Mouse (Mus musculus) CD4-positive helper T cell, adult 2 months (primary cell): ENCODE data around the gene Nadsyn1.

Experiments used
- DNase-seq: peaks from one replicate; pipeline ENCODE4 v3.0.0-alpha.2; 2012; ENCODE audit warnings: low read depth, missing footprints, low spot score

The Nadsyn1 gene

GRCm38 (mm10) chr7:143822375-143823265 lies at the start of gene Nadsyn1, which contains the start of gene Dhcr7:
Gene Nadsyn1, minus strand, starts transcription at chr7:143822849.
Gene Dhcr7, plus strand, starts transcription at chr7:143823145.
- peak; percentile 98 for DNase-seq

- no peak for DNase-seq
These were observed 46.2 kb upstream of the Nadsyn1 start for GRCm38 (mm10) chr7:143868874-143869273.

- DNase-seq = no peak
These were observed 43.9 kb upstream of the Nadsyn1 start, which contains the start of gene Gm498 for GRCm38 (mm10) chr7:143866538-143866937. Gene Gm498, plus strand, starts transcription at chr7:143866838.

- no peak for DNase-seq
These were observed 26.3 kb upstream of the Nadsyn1 start for GRCm38 (mm10) chr7:143848768-143849482.

GRCm38 (mm10) chr7:143848127-143848767 lies 25.6 kb upstream of the Nadsyn1 start:
- no peak for DNase-seq

- DNase-seq = no peak
These were observed 18.7 kb upstream of the Nadsyn1 start for GRCm38 (mm10) chr7:143841301-143841700.

- no peak for DNase-seq
These were observed 17.5 kb upstream of the Nadsyn1 start for GRCm38 (mm10) chr7:143840121-143840520.

- no peak for DNase-seq
These were observed 15.2 kb upstream of the Nadsyn1 start for GRCm38 (mm10) chr7:143837705-143838358.

GRCm38 (mm10) chr7:143834972-143835371 lies 12.3 kb upstream of the Nadsyn1 start:
- no peak for DNase-seq

GRCm38 (mm10) chr7:143834316-143834715 lies 11.7 kb upstream of the Nadsyn1 start:
- DNase-seq = no peak

- DNase-seq = no peak
These were observed 11.0 kb upstream of the Nadsyn1 start for GRCm38 (mm10) chr7:143833581-143834190.

- DNase-seq = no peak
These were observed 10.0 kb upstream of the Nadsyn1 start for GRCm38 (mm10) chr7:143832611-143833010.

- no peak for DNase-seq
These were observed 9.5 kb upstream of the Nadsyn1 start for GRCm38 (mm10) chr7:143832196-143832595.

- DNase-seq = no peak
These were observed 7.8 kb upstream of the Nadsyn1 start for GRCm38 (mm10) chr7:143830399-143830798.

- peak; percentile 98 for DNase-seq
These were observed 7.1 kb upstream of the Nadsyn1 start for GRCm38 (mm10) chr7:143829504-143830331.

GRCm38 (mm10) chr7:143826985-143827384 lies 4.3 kb upstream of the Nadsyn1 start:
- no peak for DNase-seq

- no peak for DNase-seq
These were observed 587 bp upstream of the Nadsyn1 start for GRCm38 (mm10) chr7:143823266-143823605.

GRCm38 (mm10) chr7:143821241-143821640 lies 1.4 kb downstream of the Nadsyn1 start:
- no peak for DNase-seq

- DNase-seq = no peak
These were observed 3.4 kb downstream of the Nadsyn1 start for GRCm38 (mm10) chr7:143819201-143819600.

GRCm38 (mm10) chr7:143808909-143809308 lies 13.7 kb downstream of the Nadsyn1 start:
- peak; percentile 18 for DNase-seq
